Mouse (Mus musculus) ES-E14 (cell line): Measurements from ENCODE around the gene Cd200. TPM values are rescaled to one million over a fixed set of nuclear protein-coding genes. Genes with fewer than 3 reads are reported as not detected.
"Not testable (repeated sequence)": the region's sequence is repeated elsewhere in the genome, so short reads cannot be mapped to it uniquely, and the experiment has no call there.

Experiments used
- DNase-seq: peaks from one replicate; pipeline ENCODE4 v3.0.0-alpha.2; 2013; ENCODE audit warnings: low read depth, low spot score
- H3K27ac ChIP-seq: 2 replicates; pipeline ENCODE4 v1.5.1; 2012; ENCODE audit warnings: low read depth, mild to moderate bottlenecking, low read length, moderate library complexity, mixed read lengths; ENCODE audit not compliant: poor library complexity, insufficient read depth, severe bottlenecking
- H3K36me3 ChIP-seq: 2 replicates; pipeline ENCODE4 v1.6.1; 2012; ENCODE audit warnings: mild to moderate bottlenecking, low read length, moderate library complexity, mixed read lengths; ENCODE audit not compliant: control insufficient read depth, poor library complexity, insufficient read depth, severe bottlenecking
- H3K4me1 ChIP-seq, 2 experiments: fragments of 150-350 bp in 1 of 2; sonication (generic) in 1 of 2; 2 replicates each; pipeline ENCODE4 v1.6.1; 2012; ENCODE audit warnings: low read length in 2 of 2, mild to moderate bottlenecking in 1 of 2, mixed read lengths in 1 of 2; ENCODE audit not compliant: control insufficient read depth in 2 of 2, insufficient read depth in 2 of 2, poor library complexity in 1 of 2
- H3K4me3 ChIP-seq, 2 experiments: fragments of 150-350 bp in 1 of 2; sonication (generic) in 1 of 2; 2 replicates each; pipeline ENCODE4 v1.5.1; 2012; ENCODE audit warnings: low read length in 2 of 2, low read depth in 1 of 2, mild to moderate bottlenecking in 1 of 2, mixed read lengths in 1 of 2; ENCODE audit not compliant: insufficient read depth in 1 of 2, poor library complexity in 1 of 2, severe bottlenecking in 1 of 2
- H3K9ac ChIP-seq: 2 replicates; pipeline ENCODE4 v1.6.1; 2012; ENCODE audit warnings: low read depth, mild to moderate bottlenecking, low read length, mixed read lengths; ENCODE audit not compliant: poor library complexity, insufficient read depth, severe bottlenecking
- H3K9me3 ChIP-seq: fragments of 150-350 bp; sonication (generic); 2 replicates; pipeline ENCODE4 v1.6.1; 2012; ENCODE audit warnings: low read depth, mild to moderate bottlenecking, low read length; ENCODE audit not compliant: control insufficient read depth, insufficient read depth
- CHD2 ChIP-seq: IDR thresholded peaks from 2 replicates; pipeline ENCODE4 v1.6.1; 2014; ENCODE audit warnings: mild to moderate bottlenecking, low read depth, low read length, inconsistent platforms
- HCFC1 ChIP-seq: IDR thresholded peaks from 2 replicates; pipeline ENCODE4 v1.6.1; 2012; ENCODE audit warnings: low read length, inconsistent platforms, borderline replicate concordance; ENCODE audit not compliant: insufficient read depth
- MAFK ChIP-seq: IDR thresholded peaks from 2 replicates; pipeline ENCODE4 v1.6.1; 2014; ENCODE audit warnings: mild to moderate bottlenecking, low read depth, low read length, inconsistent platforms; ENCODE audit not compliant: insufficient read depth
- ZC3H11A ChIP-seq: IDR thresholded peaks from 2 replicates; pipeline ENCODE4 v1.6.1; 2012; ENCODE audit warnings: low read depth, mild to moderate bottlenecking, inconsistent platforms, low read length, borderline replicate concordance
- ZNF384 ChIP-seq: IDR thresholded peaks from 2 replicates; pipeline ENCODE4 v1.6.1; 2012; ENCODE audit warnings: low read depth, low read length, inconsistent platforms
- in situ Hi-C, 2 experiments: fragments of 600-800 bp; cut with MboI; formaldehyde crosslinking; loops; one replicate each; pipeline ENCODE4 v1.15.1; 2025; ENCODE audit warnings: low sequenced_read_pairs in 2 of 2, inconsistent platforms in 1 of 2; ENCODE audit not compliant: unreplicated experiment in 2 of 2
- total RNA-seq: library from RNA; depleted of rRNA; stranded (reverse); fragments of 300-350 nt; gene quantifications from 2 replicates; pipeline ENCODE4 v1.2.3, GENCODE M21; 2012

Gene Cd200
- total RNA-seq, 1 experiment: 13.3 TPM

GRCm38 (mm10) chr16:45413497-45413896 is 4.6 kb upstream of the Cd200 start:
- no peak overlapping the region for H3K9ac ChIP-seq
- TF ChIP-seq ZNF384 (no peak), HCFC1 (no peak), ZC3H11A (no peak), MAFK (no peak), CHD2 (no peak)
- H3K36me3 ChIP-seq: no peaks in the 10 kb centered on the region
- DNase-seq: peak; percentile 13
- in situ Hi-C loops: no loop called here
- no peaks in the 10 kb centered on the region for H3K4me1 ChIP-seq
- H3K9me3 ChIP-seq: no peaks in the 10 kb centered on the region
- no peak overlapping the region for H3K27ac ChIP-seq
- H3K4me3 ChIP-seq: no peak overlapping the region

- DNase-seq, H3K9me3 ChIP-seq, H3K4me3 ChIP-seq, H3K36me3 ChIP-seq, in situ Hi-C loops, H3K9ac ChIP-seq, H3K27ac ChIP-seq, H3K4me1 ChIP-seq: not testable (repeated sequence)
Observed at GRCm38 (mm10) chr16:45409064-45409446, 202 bp upstream of the Cd200 start.

GRCm38 (mm10) chr16:45407645-45408400 is 1.0 kb downstream of the Cd200 start:
- in situ Hi-C loops: no loop called here
- peak; percentile 3 for DNase-seq
- Histone ChIP-seq H3K4me1 (no peaks in the 10 kb centered on the region), H3K9ac (no peak overlapping the region), H3K27ac (no peak overlapping the region), H3K36me3 (no peaks in the 10 kb centered on the region), H3K4me3 (peak overlapping the region; percentile 61 to 66; a peak in 2 of 4 replicates), H3K9me3 (no peaks in the 10 kb centered on the region)
- TF ChIP-seq CHD2 (no peak), ZNF384 (no peak), HCFC1 (no peak)

- DNase-seq: no peak
- in situ Hi-C loops: no loop called here
- Histone ChIP-seq H3K27ac (no peak overlapping the region), H3K9me3 (no peaks in the 10 kb centered on the region), H3K36me3 (no peaks in the 10 kb centered on the region), H3K4me1 (no peaks in the 10 kb centered on the region), H3K4me3 (no peak overlapping the region), H3K9ac (no peak overlapping the region)
- no peak for TF ChIP-seq HCFC1
- TF ChIP-seq CHD2: no peak
- no peak for TF ChIP-seq MAFK
- no peak for TF ChIP-seq ZNF384
- no peak for TF ChIP-seq ZC3H11A
Observed at GRCm38 (mm10) chr16:45407091-45407490, 1.8 kb downstream of the Cd200 start.

GRCm38 (mm10) chr16:45402951-45403350 is 5.9 kb downstream of the Cd200 start:
- TF ChIP-seq ZNF384 (no peak), CHD2 (no peak), MAFK (no peak), HCFC1 (no peak), ZC3H11A (no peak)
- Histone ChIP-seq H3K4me1 (no peaks in the 10 kb centered on the region), H3K9me3 (no peaks in the 10 kb centered on the region), H3K27ac (no peak overlapping the region), H3K36me3 (no peaks in the 10 kb centered on the region), H3K9ac (no peak overlapping the region), H3K4me3 (no peak overlapping the region)
- in situ Hi-C loops: no loop called here
- no peak for DNase-seq
